Mouse (Mus musculus) bone marrow macrophage, adult 2 months (primary cell): Measurements from ENCODE around the gene Lrrc8c.

ENCODE experiments used
- CTCF ChIP-seq: IDR thresholded peaks from 2 replicates; pipeline ENCODE4 v1.5.1; 2012; ENCODE audit warnings: low read depth, mild to moderate bottlenecking, low read length, moderate library complexity
- POLR2A ChIP-seq: IDR thresholded peaks from 2 replicates; pipeline ENCODE4 v1.6.1; 2012; ENCODE audit warnings: mild to moderate bottlenecking, low read depth, low read length, borderline replicate concordance

DNA sequence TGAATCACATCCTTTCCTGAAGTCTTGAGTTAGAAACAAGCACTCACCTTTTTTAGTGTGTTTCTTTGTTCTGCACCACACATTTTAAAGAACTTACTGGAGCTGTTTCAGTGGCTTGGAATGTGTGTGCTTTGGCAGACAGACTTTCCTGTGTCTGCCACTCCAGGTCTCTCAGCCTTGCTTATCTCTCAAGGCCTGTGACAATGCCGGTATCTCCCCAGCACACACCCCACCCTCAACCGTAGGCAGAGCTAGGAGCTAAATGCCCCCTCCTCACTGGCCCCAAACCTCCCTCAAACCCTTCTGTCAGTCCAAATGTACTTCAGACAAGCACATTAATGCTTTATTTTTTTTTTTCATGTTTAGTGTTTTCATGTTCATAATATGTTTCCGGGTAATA lies 4.3 kb downstream of the Lrrc8c start:
- TF ChIP-seq CTCF (no peak), POLR2A (no peak)
